Mouse (Mus musculus): ENCODE data around the gene Dnah2. TPM values are rescaled to one million over a fixed set of nuclear protein-coding genes. Genes with fewer than 3 reads are reported as not detected.
A peak's percentile ranks its signal among the peaks of the same experiment; 100 is the strongest.

Gene Dnah2
- polyA plus RNA-seq, 1 experiment, result 3.1 TPM

DNA sequence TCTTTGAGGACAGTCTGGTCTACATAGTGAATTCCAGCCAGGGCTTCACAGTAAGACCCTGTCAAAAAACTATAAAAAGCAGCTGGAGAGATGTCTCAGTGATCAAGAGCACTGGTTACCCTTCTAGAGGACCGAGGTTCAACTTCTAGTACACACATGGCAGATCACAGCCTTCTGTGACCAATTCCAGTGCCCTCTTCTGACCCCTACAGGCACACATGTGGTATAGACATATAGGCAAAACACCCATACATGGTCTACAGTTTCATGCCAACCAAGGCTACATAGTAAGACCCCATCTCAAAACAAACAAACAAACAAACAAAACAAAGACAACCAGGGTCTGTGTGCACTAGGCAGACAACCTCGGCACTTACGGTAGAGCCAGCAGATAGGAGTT is 26.3 kb upstream of the Dnah2 start:
- DNase-seq, result no peak
- H3K4me3 ChIP-seq (replicated peaks; ENCODE audit: extremely low read depth, low read depth, low read length), result no peak overlapping the region
- TF ChIP-seq CTCF (IDR thresholded peaks at IDR 0.05; ENCODE audit: insufficient read depth, low read length) (peak; percentile 28; the same call in 1 of the 2 replicates), POLR2A (IDR thresholded peaks at IDR 0.05; ENCODE audit: borderline replicate concordance, extremely low read depth, low read depth, low read length) (no peak)
- WGBS, result 59% methylated on average over 3 of the region's 3 CpGs
- peaks cover 10% of the 10 kb centered on the region for H3K4me1 ChIP-seq (ENCODE audit: control insufficient read depth, insufficient read depth, low read length)

DNA sequence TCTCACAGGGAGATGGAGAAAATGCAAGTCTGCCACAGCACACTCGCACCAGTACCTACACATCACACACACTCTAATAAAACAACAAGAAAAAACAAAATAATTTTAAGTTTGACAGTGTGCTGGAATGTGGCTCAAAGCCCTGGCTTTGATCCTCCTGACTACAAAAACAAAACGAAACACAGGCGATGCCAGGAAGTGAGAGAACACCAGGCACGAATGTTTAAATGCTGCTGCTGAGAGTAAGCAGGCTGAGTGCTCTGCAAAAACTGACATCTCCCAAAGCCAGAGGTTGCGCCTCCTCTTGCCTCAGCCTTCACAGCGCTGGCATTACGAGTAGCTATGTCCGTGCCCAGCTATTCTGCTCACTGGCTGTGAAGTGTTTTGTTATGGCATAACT is 16.2 kb upstream of the Dnah2 start:
- no peak for DNase-seq
- TF ChIP-seq CTCF (IDR thresholded peaks at IDR 0.05; ENCODE audit: insufficient read depth, low read length) (no peak), POLR2A (IDR thresholded peaks at IDR 0.05; ENCODE audit: borderline replicate concordance, extremely low read depth, low read depth, low read length) (no peak)
- H3K4me1 ChIP-seq (ENCODE audit: control insufficient read depth, insufficient read depth, low read length), result no peaks in the 10 kb centered on the region
- H3K4me3 ChIP-seq (replicated peaks; ENCODE audit: extremely low read depth, low read depth, low read length), result no peak overlapping the region
- WGBS, result 63% methylated on average over 8 of the region's 8 CpGs

- no peak for DNase-seq
- WGBS, result 50% methylated on average over 3 of the region's 3 CpGs
- TF ChIP-seq POLR2A (IDR thresholded peaks at IDR 0.05; ENCODE audit: borderline replicate concordance, extremely low read depth, low read depth, low read length) (no peak), CTCF (IDR thresholded peaks at IDR 0.05; ENCODE audit: insufficient read depth, low read length) (no peak)
- Histone ChIP-seq H3K4me3 (replicated peaks; ENCODE audit: extremely low read depth, low read depth, low read length) (no peak overlapping the region), H3K4me1 (ENCODE audit: control insufficient read depth, insufficient read depth, low read length) (no peaks in the 10 kb centered on the region)
Observed at GRCm38 (mm10) chr11:69564391-69564790, 15.5 kb upstream of the Dnah2 start.

DNA sequence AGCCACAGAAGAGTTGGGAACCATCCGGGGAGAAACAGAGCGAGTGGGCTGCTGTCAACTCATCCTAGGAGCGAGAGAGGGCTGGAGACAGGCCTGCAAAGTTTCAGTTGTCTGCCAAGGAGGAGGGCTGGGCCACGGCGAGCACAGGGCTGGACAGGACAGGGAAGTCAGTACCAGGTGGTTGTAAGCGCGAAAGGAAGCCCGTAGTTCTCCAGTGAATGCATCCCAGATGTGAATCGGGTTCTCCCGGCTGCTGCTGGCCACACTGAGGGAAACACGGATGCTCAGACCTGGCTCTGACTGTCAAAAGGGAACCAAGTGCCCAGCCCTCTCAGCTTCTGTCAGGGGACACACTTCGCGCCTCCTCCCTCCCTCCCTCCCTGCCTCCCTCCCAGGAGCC is 14.5 kb upstream of the Dnah2 start:
- 86% methylated on average over 13 of the region's 13 CpGs for WGBS
- Histone ChIP-seq H3K4me1 (ENCODE audit: control insufficient read depth, insufficient read depth, low read length) (no peaks in the 10 kb centered on the region), H3K4me3 (replicated peaks; ENCODE audit: extremely low read depth, low read depth, low read length) (no peak overlapping the region)
- no peak for DNase-seq
- no peak for TF ChIP-seq POLR2A (IDR thresholded peaks at IDR 0.05; ENCODE audit: borderline replicate concordance, extremely low read depth, low read depth, low read length)
- TF ChIP-seq CTCF (IDR thresholded peaks at IDR 0.05; ENCODE audit: insufficient read depth, low read length), result no peak

GRCm38 (mm10) chr11:69560896-69561854 is 12.3 kb upstream of the Dnah2 start:
- 71% methylated on average over 16 of the region's 16 CpGs for WGBS
- no peak for TF ChIP-seq CTCF (IDR thresholded peaks at IDR 0.05; ENCODE audit: insufficient read depth, low read length)
- no peak for TF ChIP-seq POLR2A (IDR thresholded peaks at IDR 0.05; ENCODE audit: borderline replicate concordance, extremely low read depth, low read depth, low read length)
- H3K4me3 ChIP-seq (replicated peaks; ENCODE audit: extremely low read depth, low read depth, low read length), result no peak overlapping the region
- no peak for DNase-seq
- H3K4me1 ChIP-seq (ENCODE audit: control insufficient read depth, insufficient read depth, low read length), result no peaks in the 10 kb centered on the region

GRCm38 (mm10) chr11:69559851-69560765 is 11.2 kb upstream of the Dnah2 start, which contains the start of gene Efnb3:
Gene Efnb3, minus strand, starts transcription at chr11:69560205.
- Histone ChIP-seq H3K4me3 (replicated peaks; ENCODE audit: extremely low read depth, low read depth, low read length) (no peak within 1 kb of the TSS), H3K4me1 (ENCODE audit: control insufficient read depth, insufficient read depth, low read length) (no peaks in the 10 kb centered on the region)
- no peak for TF ChIP-seq CTCF (IDR thresholded peaks at IDR 0.05; ENCODE audit: insufficient read depth, low read length)
- TF ChIP-seq POLR2A (IDR thresholded peaks at IDR 0.05; ENCODE audit: borderline replicate concordance, extremely low read depth, low read depth, low read length), result no peak
- WGBS, result 3% methylated on average over 58 of the region's 59 CpGs
- DNase-seq, result no peak

DNA sequence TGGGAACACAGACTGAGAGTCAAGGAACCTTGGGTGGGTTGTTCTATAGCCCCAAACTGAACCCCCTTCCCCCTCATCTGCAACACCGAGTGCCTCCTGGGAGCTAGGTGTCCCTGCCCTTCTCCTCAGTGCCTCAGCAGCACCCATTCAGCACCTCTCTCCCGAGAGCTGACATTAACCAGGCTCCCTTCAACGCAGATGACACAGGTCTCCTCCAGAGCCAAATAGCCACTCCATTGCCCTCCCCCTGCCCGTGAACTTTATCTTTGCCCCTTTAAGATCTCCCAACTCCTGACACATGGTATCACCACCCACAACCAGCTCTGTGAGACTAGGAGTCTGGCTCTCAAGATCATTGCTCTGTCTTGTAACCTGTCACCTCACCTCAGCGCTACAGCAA is 10.3 kb upstream of the Dnah2 start:
- DNase-seq, result no peak
- Histone ChIP-seq H3K4me3 (replicated peaks; ENCODE audit: extremely low read depth, low read depth, low read length) (no peak overlapping the region), H3K4me1 (ENCODE audit: control insufficient read depth, insufficient read depth, low read length) (no peaks in the 10 kb centered on the region)
- TF ChIP-seq POLR2A (IDR thresholded peaks at IDR 0.05; ENCODE audit: borderline replicate concordance, extremely low read depth, low read depth, low read length) (no peak), CTCF (IDR thresholded peaks at IDR 0.05; ENCODE audit: insufficient read depth, low read length) (no peak)
- WGBS, result 35% methylated on average over 5 of the region's 5 CpGs

DNA sequence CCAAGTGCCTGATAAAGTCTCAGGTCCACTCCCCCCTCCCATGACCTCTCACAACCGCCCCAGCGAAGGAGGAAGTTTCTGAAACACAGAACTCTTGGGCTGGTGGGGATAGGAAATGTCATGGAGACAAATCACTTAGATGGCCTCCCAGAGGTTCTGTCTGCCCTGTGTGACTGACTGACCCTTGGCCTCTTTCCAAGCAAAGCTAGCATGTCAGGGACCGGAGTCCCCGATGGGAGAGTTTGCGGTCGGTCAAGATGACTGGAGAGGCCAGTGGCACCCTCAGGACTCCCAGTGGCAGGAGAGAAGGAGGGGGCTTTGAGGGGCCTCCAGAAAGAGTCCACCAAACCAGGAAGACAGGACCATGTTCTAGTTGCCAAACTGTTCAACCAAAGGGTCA is 9.8 kb upstream of the Dnah2 start:
- no peak for TF ChIP-seq POLR2A (IDR thresholded peaks at IDR 0.05; ENCODE audit: borderline replicate concordance, extremely low read depth, low read depth, low read length)
- no peak for TF ChIP-seq CTCF (IDR thresholded peaks at IDR 0.05; ENCODE audit: insufficient read depth, low read length)
- no peak for DNase-seq
- Histone ChIP-seq H3K4me3 (replicated peaks; ENCODE audit: extremely low read depth, low read depth, low read length) (no peak overlapping the region), H3K4me1 (ENCODE audit: control insufficient read depth, insufficient read depth, low read length) (no peaks in the 10 kb centered on the region)
- 38% methylated on average over 6 of the region's 6 CpGs for WGBS

GRCm38 (mm10) chr11:69557381-69557958 is 8.6 kb upstream of the Dnah2 start:
- TF ChIP-seq CTCF (IDR thresholded peaks at IDR 0.05; ENCODE audit: insufficient read depth, low read length), result no peak
- TF ChIP-seq POLR2A (IDR thresholded peaks at IDR 0.05; ENCODE audit: borderline replicate concordance, extremely low read depth, low read depth, low read length), result no peak
- 56% methylated on average over 14 of the region's 14 CpGs for WGBS
- no peak for DNase-seq

More at GRCm38 (mm10) chr11:69557381-69557958, 8.6 kb upstream of the Dnah2 start:
- H3K4me1 ChIP-seq (ENCODE audit: control insufficient read depth, insufficient read depth, low read length), result no peaks in the 10 kb centered on the region
- no peak overlapping the region for H3K4me3 ChIP-seq (replicated peaks; ENCODE audit: extremely low read depth, low read depth, low read length)
